ENCODE assay signal across 23 mouse cellular contexts in the genomic region with DNA sequence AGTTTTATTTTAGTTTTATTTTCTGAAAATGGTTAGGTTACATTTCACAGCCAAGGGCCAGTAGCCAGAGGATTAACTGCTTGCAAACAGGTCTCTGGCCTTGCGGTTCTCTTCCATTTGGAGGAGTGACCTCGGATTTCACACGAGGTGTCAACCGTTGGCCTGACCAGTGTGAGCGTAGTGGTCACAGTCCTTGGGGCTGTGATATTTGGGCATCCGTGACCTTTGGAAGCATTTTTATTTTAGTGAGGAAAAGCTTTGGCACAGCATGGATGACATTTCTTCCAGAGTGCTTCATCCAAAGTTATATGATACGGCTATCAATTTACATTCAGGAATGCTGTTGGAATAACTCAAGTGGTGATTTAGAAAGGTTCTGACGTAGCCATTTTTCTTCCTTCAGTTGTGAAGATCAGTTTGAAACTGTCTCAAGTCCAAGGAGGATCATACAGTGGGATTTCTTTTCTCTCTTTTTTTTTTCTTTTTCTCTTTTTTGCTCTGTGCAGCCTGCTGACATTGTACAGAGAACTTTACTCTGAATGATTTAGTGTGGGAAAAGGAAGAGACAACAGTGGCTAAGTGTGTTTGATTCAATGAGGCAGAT. TPM values are rescaled to one million over a fixed set of nuclear protein-coding genes. Genes with fewer than 3 reads are reported as not detected.
DNase-seq lines count a peak whose midpoint lies in the region; ATAC-seq and TF ChIP-seq lines count a peak whose summit lies in the region.
"Had no signal": no experiment of that assay in that cellular context is flagged by ENCODE, and none has a peak within 500 bp of the region (broad histone marks: within the 10 kb centered on the region; RNA-seq: fewer than 3 reads in every experiment).

No protein-coding gene starts in this region.

- ATAC-seq in kidney, embryonic 14.5 days (ENCODE audit: low FRiP score, low TSS enrichment) = peak; percentile 46; the same call in 1 of the 2 replicates
- ATAC-seq in activated CD4-positive, CD25-positive, alpha-beta regulatory T cell, adult 4 months = no peak
- ATAC-seq: CD4-positive, CD25-positive, alpha-beta regulatory T cell, adult 4 months; forebrain, embryonic 15.5 days; hindbrain, postnatal 0 days; intestine, postnatal 0 days; liver, embryonic 12.5 days; midbrain, embryonic 15.5 days had no signal

- TF ChIP-seq CTCF in small intestine, adult 2 months (IDR thresholded peaks at IDR 0.05; ENCODE audit: extremely low read depth, insufficient read length, insufficient replicate concordance, low read depth, low read length) = no peak

- peak; percentile 24 to 78 for DNase-seq in adrenal gland, adult (ENCODE audit: inconsistent age in 2 of 2, low spot score in 1 of 2)
- no peak for DNase-seq in adrenal gland, postnatal 4 days (ENCODE audit: low spot score in 2 of 2)
- no peak for DNase-seq in kidney, adult 11 months
- DNase-seq in adrenal gland, postnatal 14 days = peak; percentile 65
- DNase-seq in embryo, embryonic 10 days (ENCODE audit: low spot score) = no peak
- DNase-seq: cerebellum, adult 11-12 months; cerebellum, postnatal 36 days; lung, embryonic 14.5 days; lung, postnatal 36 days; thymus, adult 18-20 months had no signal

- peaks cover 16% of the 10 kb centered on the region for H3K4me1 ChIP-seq in kidney, embryonic 14.5 days (ENCODE audit: control insufficient read depth, insufficient read depth, low read length)
- H3K4me1 ChIP-seq in small intestine, adult 2 months (ENCODE audit: control insufficient read depth, insufficient read depth, insufficient read length, low read length) = no peaks in the 10 kb centered on the region
- H3K4me1 ChIP-seq: forebrain, embryonic 15.5 days; hindbrain, embryonic 10.5 days; liver, embryonic 12.5 days; midbrain, embryonic 15.5 days; neural tube, embryonic 15.5 days; stomach, embryonic 15.5 days had no signal

- H3K9ac ChIP-seq in kidney, embryonic 14.5 days (ENCODE audit: low read depth, low read length) = no peak overlapping the region
- H3K9ac ChIP-seq: forebrain, embryonic 15.5 days; limb, embryonic 12.5 days; liver, embryonic 12.5 days; lung, embryonic 14.5 days; midbrain, embryonic 15.5 days; neural tube, embryonic 15.5 days; stomach, embryonic 15.5 days had no signal

- no peak overlapping the region for H3K4me3 ChIP-seq in kidney, embryonic 14.5 days (ENCODE audit: low read length)
- H3K4me3 ChIP-seq in small intestine, adult 2 months (ENCODE audit: low read depth, low read length) = no peak overlapping the region
- H3K4me3 ChIP-seq: forebrain, embryonic 15.5 days; hindbrain, embryonic 10.5 days; limb, embryonic 12.5 days; liver, embryonic 12.5 days; midbrain, embryonic 15.5 days; neural tube, embryonic 15.5 days; stomach, embryonic 15.5 days had no signal

- TF ChIP-seq POLR2A in small intestine, adult 2 months (IDR thresholded peaks at IDR 0.05; ENCODE audit: low read depth, low read length) = no peak

- 34% methylated on average over 8 of the region's 8 CpGs for WGBS in kidney, embryonic 14.5 days
- WGBS in small intestine, adult 2 months = 68% methylated on average over 8 of the region's 8 CpGs

- H3K27ac ChIP-seq in kidney, embryonic 14.5 days (ENCODE audit: low read depth, low read length) = no peak overlapping the region
- peak overlapping the region; percentile 60; the same call in 1 of the 2 replicates for H3K27ac ChIP-seq in small intestine, adult 2 months (ENCODE audit: insufficient read depth, low read depth, low read length)
- H3K27ac ChIP-seq: forebrain, embryonic 15.5 days; hindbrain, embryonic 10.5 days; hindbrain, postnatal 0 days; limb, embryonic 12.5 days; liver, embryonic 12.5 days; midbrain, embryonic 15.5 days; neural tube, embryonic 15.5 days; stomach, embryonic 15.5 days had no signal

- no peak overlapping the region for H3K4me2 ChIP-seq in kidney, embryonic 14.5 days (replicated peaks; ENCODE audit: low read depth, low read length)
- H3K4me2 ChIP-seq: forebrain, embryonic 15.5 days; limb, embryonic 12.5 days; liver, embryonic 12.5 days; lung, embryonic 14.5 days; midbrain, embryonic 15.5 days; neural tube, embryonic 15.5 days; stomach, embryonic 15.5 days had no signal

- H3K36me3 ChIP-seq in kidney, embryonic 14.5 days (ENCODE audit: control insufficient read depth, insufficient read depth, low read length) = no peaks in the 10 kb centered on the region
- H3K36me3 ChIP-seq in small intestine, adult 2 months (ENCODE audit: control insufficient read depth, insufficient read depth, low read length) = no peaks in the 10 kb centered on the region
- H3K36me3 ChIP-seq: forebrain, embryonic 15.5 days; hindbrain, embryonic 10.5 days; liver, embryonic 12.5 days; midbrain, embryonic 15.5 days; neural tube, embryonic 15.5 days; stomach, embryonic 15.5 days had no signal

- H3K27me3 ChIP-seq in kidney, embryonic 14.5 days (ENCODE audit: control insufficient read depth, insufficient read depth, low read length) = no peaks in the 10 kb centered on the region
- H3K27me3 ChIP-seq in small intestine, adult 2 months (ENCODE audit: control insufficient read depth, insufficient read depth, low read length) = no peaks in the 10 kb centered on the region
- H3K27me3 ChIP-seq: forebrain, embryonic 15.5 days; limb, embryonic 12.5 days; liver, embryonic 12.5 days; midbrain, embryonic 15.5 days; neural tube, embryonic 15.5 days; stomach, embryonic 15.5 days had no signal

- peaks cover 5% of the 10 kb centered on the region; the same call in 1 of the 2 replicates for H3K9me3 ChIP-seq in kidney, embryonic 14.5 days (ENCODE audit: control insufficient read depth, low read length)
- H3K9me3 ChIP-seq: forebrain, embryonic 15.5 days; liver, embryonic 12.5 days; midbrain, embryonic 15.5 days; neural tube, embryonic 15.5 days; stomach, embryonic 15.5 days had no signal

RNA-seq across cellular contexts. Expression of a gene that starts 44.1 kb away (rescaled TPM):
- 10 to 100 TPM; 26.8 to 39.2 TPM for total RNA-seq in adrenal gland, postnatal 4 days (2021)
- 35.2 and 54.7 TPM in 2 replicates for polyA plus RNA-seq in kidney, embryonic 14.5 days (2014; fragmentation: Nextera tagmentation; extraction: Ambion mirVana)
- 12.7 and 15.8 TPM in 2 replicates for total RNA-seq in adrenal gland, postnatal 14 days (2021)
- 6.6 and 12.2 TPM in 2 replicates for polyA plus RNA-seq in small intestine, adult 2 months (2012; rRNA removed)
- polyA plus RNA-seq in activated CD4-positive, CD25-positive, alpha-beta regulatory T cell, adult 4 months (2017; shearing (Covaris generic)) = under 1 TPM in 1 of 2 experiments, not detected in 1; 0.15 TPM

Comparison
In these comparisons a context has a peak if more than half of its experiments do, and no peak if none do; other contexts are left out.
1. DNase-seq: peak in adrenal gland, adult (2 of 2) and adrenal gland, postnatal 14 days (single experiment); none in adrenal gland, postnatal 4 days (0 of 2), kidney, adult 11 months (single experiment) and embryo, embryonic 10 days (single experiment).